ENCODE assay signal across 13 mouse cellular contexts in the genomic region with DNA sequence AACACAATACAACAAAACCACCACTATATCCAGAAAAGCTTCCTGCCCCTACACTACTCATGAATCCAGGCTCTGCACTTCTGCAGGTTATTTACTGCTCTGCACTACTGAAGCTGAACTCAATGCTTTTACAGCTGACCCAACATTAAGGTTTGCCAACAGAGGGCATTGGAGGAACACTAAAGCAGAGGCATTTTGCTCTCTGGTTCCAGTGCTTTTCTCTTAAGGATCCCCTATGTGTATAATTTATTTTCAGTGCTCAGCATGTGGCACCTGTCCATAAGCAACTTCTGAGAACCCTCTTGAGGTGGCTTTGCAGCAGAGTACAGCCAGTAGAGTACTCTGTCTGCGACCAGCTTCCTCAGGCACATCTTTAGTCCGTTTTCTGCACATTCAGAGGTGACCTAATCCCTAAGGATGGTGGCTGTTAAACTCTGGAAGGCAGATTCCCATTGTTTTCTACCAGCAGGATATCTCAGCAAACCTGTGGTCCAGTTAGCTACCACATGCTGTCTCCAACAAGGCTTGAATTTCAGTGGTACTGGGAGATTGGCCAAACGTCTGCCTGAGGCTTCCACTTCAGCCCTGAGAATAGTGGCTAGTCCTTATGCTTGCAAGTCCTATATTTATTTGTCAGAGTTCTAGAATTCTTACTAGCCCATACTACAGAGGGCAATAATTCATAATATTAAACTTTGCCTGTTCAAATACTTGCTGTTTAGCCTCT.
DNase-seq lines count a peak whose midpoint lies in the region; ATAC-seq and TF ChIP-seq lines count a peak whose summit lies in the region.
"Had no signal": no experiment of that assay in that cellular context is flagged by ENCODE, and none has a peak within 500 bp of the region (broad histone marks: within the 10 kb centered on the region; RNA-seq: fewer than 3 reads in every experiment).

No protein-coding gene starts in this region.

- intact Hi-C loops in heart, postnatal 14 days (cut with DNase I), result no loop called here

- no peak for TF ChIP-seq CTCF in lung, adult 2 months (IDR thresholded peaks at IDR 0.05; ENCODE audit: insufficient read depth, low read length)
- TF ChIP-seq CTCF in cerebellum, adult 2 months (IDR thresholded peaks at IDR 0.05; ENCODE audit: borderline replicate concordance, insufficient read depth, low read depth, low read length), result no peak; the same call in 1 of the 2 replicates
- TF ChIP-seq CTCF in stomach, postnatal 0 days (IDR thresholded peaks at IDR 0.05; ENCODE audit: low read depth), result peak; percentile 56

- peak; percentile 5 to 8 for DNase-seq in heart, adult 18-20 months
- DNase-seq in heart, postnatal 14 days, result no peak
- peak; percentile 8 for DNase-seq in lung, adult 2 months
- DNase-seq in lung, postnatal 4 days, result no peak
- peak; percentile 28 to 58 for DNase-seq in cerebellum, adult 2 months
- no peak for DNase-seq in stomach, postnatal 0 days (ENCODE audit: low spot score)
- DNase-seq in spleen, adult 12 weeks (ENCODE audit: low spot score), result no peak
- no peak for DNase-seq in right cerebral cortex, postnatal 10 days (ENCODE audit: low spot score in 2 of 2)
- DNase-seq: spleen, adult 18-20 months had no signal

- no peaks in the 10 kb centered on the region for H3K4me1 ChIP-seq in lung, adult 2 months (ENCODE audit: control insufficient read depth, insufficient read depth, low read length)
- H3K4me1 ChIP-seq in cerebellum, adult 2 months (ENCODE audit: control insufficient read depth, insufficient read depth, low read length), result peaks cover 2% of the 10 kb centered on the region; the same call in 1 of the 2 replicates
- no peaks in the 10 kb centered on the region for H3K4me1 ChIP-seq in stomach, postnatal 0 days (replicated peaks; ENCODE audit: control insufficient read depth, insufficient read depth)
- H3K4me1 ChIP-seq: megakaryocyte, embryonic 14.5 days; neural tube, embryonic 15.5 days had no signal

- no peak overlapping the region; the same call in 1 of the 2 replicates for H3K27ac ChIP-seq in cerebellum, adult 2 months (ENCODE audit: insufficient read depth, low read length)
- no peak overlapping the region for H3K27ac ChIP-seq in stomach, postnatal 0 days (replicated peaks)
- H3K27ac ChIP-seq: neural tube, embryonic 15.5 days had no signal

- TF ChIP-seq EP300 in stomach, postnatal 0 days (optimal IDR thresholded peaks at IDR 0.05), result no peak

- H3K36me3 ChIP-seq in stomach, postnatal 0 days (ENCODE audit: control insufficient read depth, insufficient read depth, low read length), result no peaks in the 10 kb centered on the region
- H3K36me3 ChIP-seq: neural tube, embryonic 15.5 days had no signal

- no peak for TF ChIP-seq POLR2A in lung, adult 2 months (IDR thresholded peaks at IDR 0.05; ENCODE audit: borderline replicate concordance, extremely low read depth, low read depth, low read length)
- TF ChIP-seq POLR2A in cerebellum, adult 2 months (IDR thresholded peaks at IDR 0.05; ENCODE audit: borderline replicate concordance, insufficient read depth, low read length), result no peak

- H3K4me3 ChIP-seq in lung, adult 2 months (replicated peaks; ENCODE audit: extremely low read depth, low read depth, low read length), result no peak overlapping the region
- no peak overlapping the region for H3K4me3 ChIP-seq in cerebellum, adult 2 months (replicated peaks; ENCODE audit: insufficient read depth, low read depth, low read length)
- H3K4me3 ChIP-seq in stomach, postnatal 0 days (ENCODE audit: low read depth, low read length), result no peak overlapping the region
- H3K4me3 ChIP-seq: erythroblast, embryonic 14.5 days; megakaryocyte, embryonic 14.5 days; neural tube, embryonic 15.5 days had no signal

- ATAC-seq in stomach, postnatal 0 days (ENCODE audit: low FRiP score, low TSS enrichment), result no peak
- ATAC-seq: inflammation-experienced regulatory T-cells, adult 6 months had no signal

- whole genome bisulfite sequencing in lung, adult 2 months, result 30% methylated on average over 3 of the region's 3 CpGs
- 3% methylated on average over 3 of the region's 3 CpGs for WGBS in cerebellum, adult 2 months
- 32% methylated on average over 3 of the region's 3 CpGs for WGBS in stomach, postnatal 0 days

- H3K9me3 ChIP-seq in stomach, postnatal 0 days (ENCODE audit: control insufficient read depth, low read length), result no peaks in the 10 kb centered on the region
- H3K9me3 ChIP-seq: megakaryocyte, embryonic 14.5 days; neural tube, embryonic 15.5 days had no signal

- no peak overlapping the region for H3K4me2 ChIP-seq in stomach, postnatal 0 days (replicated peaks; ENCODE audit: low read depth)
- H3K4me2 ChIP-seq: neural tube, embryonic 15.5 days had no signal

- H3K27me3 ChIP-seq in cerebellum, adult 2 months (ENCODE audit: control insufficient read depth, insufficient read depth, low read length), result no peaks in the 10 kb centered on the region
- no peaks in the 10 kb centered on the region for H3K27me3 ChIP-seq in stomach, postnatal 0 days (ENCODE audit: control insufficient read depth, insufficient read depth, low read length)
- H3K27me3 ChIP-seq: megakaryocyte, embryonic 14.5 days; neural tube, embryonic 15.5 days had no signal

- H3K9ac ChIP-seq in stomach, postnatal 0 days (ENCODE audit: low read length), result no peak overlapping the region
- H3K9ac ChIP-seq: neural tube, embryonic 15.5 days had no signal

Comparison
In these comparisons a context has a peak if more than half of its experiments do, and no peak if none do; other contexts are left out.
1. DNase-seq: peak in heart, adult 18-20 months (2 of 2), lung, adult 2 months (single experiment) and cerebellum, adult 2 months (2 of 2); none in heart, postnatal 14 days (0 of 2), lung, postnatal 4 days (0 of 2), stomach, postnatal 0 days (single experiment), spleen, adult 12 weeks (single experiment) and right cerebral cortex, postnatal 10 days (0 of 2).